Mouse (Mus musculus) hindbrain, embryonic 16.5 days (tissue): Measurements from ENCODE around the gene Rhou. TPM values are rescaled to one million over a fixed set of nuclear protein-coding genes. Genes with fewer than 3 reads are reported as not detected.

Experiments
- ATAC-seq: fragments of 200-750 bp; cut with Nextera tagmentation; 2 replicates; pipeline ENCODE4 v1.8.0; 2017; ENCODE audit warnings: moderate TSS enrichment, moderate library complexity
- H3K27ac ChIP-seq: fragments of 300-500 bp; sonication (generic); 2 replicates; pipeline ENCODE4 v1.5.1; 2014; ENCODE audit warnings: low read depth, mild to moderate bottlenecking, control low read depth, low read length, moderate library complexity
- H3K27me3 ChIP-seq: fragments of 300-500 bp; sonication (generic); replicated peaks from 2 replicates; pipeline ENCODE4 v1.6.1; 2014; ENCODE audit warnings: low read length; ENCODE audit not compliant: control insufficient read depth, insufficient read depth
- H3K36me3 ChIP-seq: fragments of 300-500 bp; sonication (generic); 2 replicates; pipeline ENCODE4 v1.6.1; 2014; ENCODE audit warnings: mild to moderate bottlenecking, low read length, moderate library complexity, mixed read lengths; ENCODE audit not compliant: control insufficient read depth, insufficient read depth
- H3K4me1 ChIP-seq: fragments of 300-500 bp; sonication (generic); 2 replicates; pipeline ENCODE4 v1.6.1; 2014; ENCODE audit warnings: low read depth, low read length; ENCODE audit not compliant: control insufficient read depth, insufficient read depth
- H3K4me2 ChIP-seq: fragments of 300-500 bp; sonication (generic); 2 replicates; pipeline ENCODE4 v1.6.1; 2014; ENCODE audit warnings: mild to moderate bottlenecking, low read length, control low read depth, moderate library complexity
- H3K4me3 ChIP-seq: fragments of 300-500 bp; sonication (generic); 2 replicates; pipeline ENCODE4 v1.5.1; 2014; ENCODE audit warnings: mild to moderate bottlenecking, low read length, control low read depth, moderate library complexity
- H3K9ac ChIP-seq: fragments of 300-500 bp; sonication (generic); 2 replicates; pipeline ENCODE4 v1.6.1; 2014; ENCODE audit warnings: low read depth, mild to moderate bottlenecking, control low read depth, low read length, moderate library complexity
- H3K9me3 ChIP-seq: fragments of 300-500 bp; sonication (generic); 2 replicates; pipeline ENCODE4 v1.6.1; 2014; ENCODE audit warnings: mild to moderate bottlenecking, low read length, moderate library complexity; ENCODE audit not compliant: control insufficient read depth
- WGBS: fragments of 180-500 bp; shearing (Covaris S2); extraction: QIAGEN DNeasy Blood & Tissue Kit; methylation state at CpG from one replicate; pipeline ENCODE4 v1.1.7; 2014; 5-methylcytosine and 5-hydroxymethylcytosine counted together
- polyA plus RNA-seq: library from polyadenylated mRNA; unstranded; fragments of >200 nt; fragmentation: Nextera tagmentation; extraction: Ambion mirVana; gene quantifications from 2 replicates; pipeline ENCODE4 v1.2.1, GENCODE M21; 2015

Gene Rhou
- polyA plus RNA-seq, 1 experiment from 2014 or later, result 11.6 TPM

- Histone ChIP-seq H3K4me3 (no peak overlapping the region), H3K9me3 (no peaks in the 10 kb centered on the region), H3K9ac (no peak overlapping the region), H3K27me3 (no peaks in the 10 kb centered on the region), H3K4me2 (no peak overlapping the region), H3K36me3 (no peaks in the 10 kb centered on the region), H3K27ac (no peak overlapping the region), H3K4me1 (no peaks in the 10 kb centered on the region)
- WGBS, result 78% methylated on average over 9 of the region's 9 CpGs
- ATAC-seq, result no peak
Measured at GRCm38 (mm10) chr8:123696167-123696566, 42.4 kb downstream of the Rhou start.

- H3K27ac ChIP-seq, result no peak overlapping the region
- H3K4me3 ChIP-seq, result no peak overlapping the region
- H3K36me3 ChIP-seq, result no peaks in the 10 kb centered on the region
- no peaks in the 10 kb centered on the region for H3K27me3 ChIP-seq
- no peak overlapping the region for H3K4me2 ChIP-seq
- H3K9ac ChIP-seq, result no peak overlapping the region
- H3K9me3 ChIP-seq, result no peaks in the 10 kb centered on the region
- no peaks in the 10 kb centered on the region for H3K4me1 ChIP-seq
- WGBS, result 65% methylated on average over 5 of the region's 5 CpGs
- ATAC-seq, result no peak
Measured at GRCm38 (mm10) chr8:123697329-123697728, 43.6 kb downstream of the Rhou start.

- H3K9ac ChIP-seq, result no peak overlapping the region
- no peaks in the 10 kb centered on the region for H3K4me1 ChIP-seq
- H3K27ac ChIP-seq, result no peak overlapping the region
- H3K4me2 ChIP-seq, result no peak overlapping the region
- no peak for ATAC-seq
- no peak overlapping the region for H3K4me3 ChIP-seq
- WGBS, result 65% methylated on average over 12 of the region's 12 CpGs
- H3K36me3 ChIP-seq, result no peaks in the 10 kb centered on the region
- no peaks in the 10 kb centered on the region for H3K9me3 ChIP-seq
- H3K27me3 ChIP-seq, result no peaks in the 10 kb centered on the region
Measured at GRCm38 (mm10) chr8:123700399-123701070, 46.8 kb downstream of the Rhou start.

GRCm38 (mm10) chr8:123701952-123702587 lies 48.3 kb downstream of the Rhou start:
- H3K27me3 ChIP-seq, result no peaks in the 10 kb centered on the region

GRCm38 (mm10) chr8:123705376-123705775 lies 51.6 kb downstream of the Rhou start:
- ATAC-seq, result no peak
- WGBS, result 72% methylated on average over 5 of the region's 5 CpGs
- Histone ChIP-seq H3K36me3 (no peaks in the 10 kb centered on the region), H3K4me2 (no peak overlapping the region), H3K4me1 (no peaks in the 10 kb centered on the region), H3K27me3 (no peaks in the 10 kb centered on the region), H3K27ac (no peak overlapping the region), H3K4me3 (no peak overlapping the region), H3K9me3 (no peaks in the 10 kb centered on the region), H3K9ac (no peak overlapping the region)

More at GRCm38 (mm10) chr8:123701952-123702587, 48.3 kb downstream of the Rhou start:
- H3K4me2 ChIP-seq, result no peak overlapping the region
- H3K27ac ChIP-seq, result no peak overlapping the region
- H3K4me1 ChIP-seq, result no peaks in the 10 kb centered on the region
- ATAC-seq, result no peak
- 63% methylated on average over 15 of the region's 15 CpGs for WGBS
- no peak overlapping the region for H3K4me3 ChIP-seq
- H3K9ac ChIP-seq, result no peak overlapping the region
- H3K9me3 ChIP-seq, result no peaks in the 10 kb centered on the region
- H3K36me3 ChIP-seq, result no peaks in the 10 kb centered on the region

- no peaks in the 10 kb centered on the region for H3K4me1 ChIP-seq
- H3K36me3 ChIP-seq, result no peaks in the 10 kb centered on the region
- H3K27me3 ChIP-seq, result no peaks in the 10 kb centered on the region
- H3K4me3 ChIP-seq, result no peak overlapping the region
- H3K4me2 ChIP-seq, result no peak overlapping the region
- ATAC-seq, result no peak
- 92% methylated on average over 16 of the region's 16 CpGs for WGBS
- H3K9ac ChIP-seq, result no peak overlapping the region
- no peaks in the 10 kb centered on the region for H3K9me3 ChIP-seq
- H3K27ac ChIP-seq, result no peak overlapping the region
Measured at GRCm38 (mm10) chr8:123707137-123707536, 53.4 kb downstream of the Rhou start.

- whole genome bisulfite sequencing, result 78% methylated on average over 8 of the region's 8 CpGs
- no peaks in the 10 kb centered on the region for H3K36me3 ChIP-seq
- no peaks in the 10 kb centered on the region for H3K27me3 ChIP-seq
- no peaks in the 10 kb centered on the region for H3K9me3 ChIP-seq
- H3K4me2 ChIP-seq, result no peak overlapping the region
- no peak overlapping the region for H3K4me3 ChIP-seq
- no peaks in the 10 kb centered on the region for H3K4me1 ChIP-seq
- no peak overlapping the region for H3K27ac ChIP-seq
- no peak for ATAC-seq
- H3K9ac ChIP-seq, result no peak overlapping the region
Measured at GRCm38 (mm10) chr8:123708729-123709128, 55.0 kb downstream of the Rhou start.

GRCm38 (mm10) chr8:123710335-123710734 lies 56.6 kb downstream of the Rhou start:
- no peaks in the 10 kb centered on the region for H3K9me3 ChIP-seq
- ATAC-seq, result no peak
- H3K27ac ChIP-seq, result no peak overlapping the region
- H3K4me2 ChIP-seq, result no peak overlapping the region
- WGBS, result 85% methylated on average over 5 of the region's 5 CpGs
- H3K4me1 ChIP-seq, result no peaks in the 10 kb centered on the region
- H3K9ac ChIP-seq, result no peak overlapping the region
- H3K27me3 ChIP-seq, result no peaks in the 10 kb centered on the region
- H3K36me3 ChIP-seq, result no peaks in the 10 kb centered on the region
- no peak overlapping the region for H3K4me3 ChIP-seq
